Mouse (Mus musculus) G1E (cell line): Measurements from ENCODE around the gene Wasf2. TPM values are rescaled to one million over a fixed set of nuclear protein-coding genes. Genes with fewer than 3 reads are reported as not detected.

ENCODE experiments used
- ATAC-seq: 2 replicates; pipeline ENCODE4 v1.8.0; 2016; ENCODE audit warnings: mild to moderate bottlenecking; ENCODE audit not compliant: insufficient number of reproducible peaks, poor library complexity, low FRiP score, severe bottlenecking; ENCODE audit errors: extremely low read depth
- DNase-seq: peaks from one replicate; pipeline ENCODE4 v3.0.0; 2012; ENCODE audit warnings: low spot score
- H3K27me3 ChIP-seq: 2 replicates; pipeline ENCODE4 v1.6.1; 2012; ENCODE audit warnings: mild to moderate bottlenecking, low read length, inconsistent platforms; ENCODE audit not compliant: insufficient read depth
- H3K36me3 ChIP-seq: replicated peaks from 2 replicates; pipeline ENCODE3; 2012; ENCODE audit warnings: mild to moderate bottlenecking, inconsistent platforms
- H3K4me1 ChIP-seq: 2 replicates; pipeline ENCODE4 v1.6.1; 2012; ENCODE audit warnings: low read depth, low read length, inconsistent platforms, mixed read lengths; ENCODE audit not compliant: insufficient read depth
- H3K4me3 ChIP-seq: 2 replicates; pipeline ENCODE4 v1.5.1; 2012; ENCODE audit warnings: low read depth, mild to moderate bottlenecking, inconsistent platforms, low read length, moderate library complexity, mixed read lengths
- H3K9me3 ChIP-seq: replicated peaks from 2 replicates; pipeline ENCODE4 v1.6.1; 2012; ENCODE audit warnings: inconsistent platforms
- CTCF ChIP-seq: IDR thresholded peaks from 2 replicates; pipeline ENCODE4 v1.5.1; 2012; ENCODE audit warnings: low read depth, low read length, inconsistent platforms, mixed read lengths
- GATA1 ChIP-seq: IDR thresholded peaks from 2 replicates; pipeline ENCODE4 v1.6.1; 2012; ENCODE audit warnings: borderline replicate concordance, low read length, inconsistent platforms, mixed read lengths
- GATA2 ChIP-seq: IDR thresholded peaks from 2 replicates; pipeline ENCODE4 v1.6.1; 2012; ENCODE audit warnings: low read depth, low read length, inconsistent platforms, borderline replicate concordance
- POLR2AphosphoS5 ChIP-seq: IDR thresholded peaks from 2 replicates; pipeline ENCODE4 v1.6.1; 2012; ENCODE audit warnings: low read depth, low read length, inconsistent platforms; ENCODE audit not compliant: insufficient replicate concordance
- TAL1 ChIP-seq: conservative IDR thresholded peaks from 2 replicates; pipeline ENCODE4 v1.6.1; 2012; ENCODE audit warnings: low read depth, low read length, inconsistent platforms, mixed read lengths
- polyA plus RNA-seq: library from polyadenylated mRNA; stranded (reverse); fragments of >175 nt; gene quantifications from 2 replicates; pipeline ENCODE4 v1.2.3, GENCODE M21; 2012
- total RNA-seq, 2 experiments: library from RNA; stranded (forward) in 1 of 2; stranded (reverse) in 1 of 2; fragments of 200-1000 nt in 1 of 2; fragments of >200 nt in 1 of 2; fragmentation: Nextera tagmentation in 1 of 2; gene quantifications; 2 replicates each; pipeline ENCODE4 v1.2.3; 2014 to 2017

Wasf2 gene
- total and polyA plus RNA-seq, 3 experiments = 12.1 to 127 (median 58.3) TPM

DNA sequence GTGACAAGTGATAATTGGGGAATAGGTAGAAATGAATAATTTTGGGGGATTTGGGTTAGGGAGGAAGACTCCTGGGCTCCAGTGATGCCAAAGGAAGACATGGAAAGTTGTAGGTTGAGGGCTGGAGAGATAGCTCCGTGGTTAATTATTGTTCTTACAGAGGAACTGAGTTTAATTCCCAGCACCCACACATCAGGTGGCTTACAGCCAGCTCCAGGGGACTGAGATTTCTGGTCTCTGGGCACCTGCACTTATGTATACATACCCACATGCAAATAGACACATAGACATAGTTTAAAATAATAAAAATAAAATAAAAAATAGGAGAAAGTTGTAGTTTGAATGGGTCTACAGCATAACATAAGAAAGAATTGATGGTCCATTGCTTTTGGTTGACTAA, 6.6 kb downstream of the Wasf2 start:
- DNase-seq (no peak), ATAC-seq (no peak)
- no peak overlapping the region for H3K4me3 ChIP-seq
- no peaks in the 10 kb centered on the region for H3K9me3 ChIP-seq
- TF ChIP-seq TAL1 = no peak
- no peak for TF ChIP-seq POLR2AphosphoS5
- TF ChIP-seq CTCF = no peak
- TF ChIP-seq GATA2 = no peak
- TF ChIP-seq GATA1 = no peak
- peaks cover 10% of the 10 kb centered on the region for H3K4me1 ChIP-seq
- H3K27me3 ChIP-seq = no peaks in the 10 kb centered on the region
- H3K36me3 ChIP-seq = peaks cover 38% of the 10 kb centered on the region

DNA sequence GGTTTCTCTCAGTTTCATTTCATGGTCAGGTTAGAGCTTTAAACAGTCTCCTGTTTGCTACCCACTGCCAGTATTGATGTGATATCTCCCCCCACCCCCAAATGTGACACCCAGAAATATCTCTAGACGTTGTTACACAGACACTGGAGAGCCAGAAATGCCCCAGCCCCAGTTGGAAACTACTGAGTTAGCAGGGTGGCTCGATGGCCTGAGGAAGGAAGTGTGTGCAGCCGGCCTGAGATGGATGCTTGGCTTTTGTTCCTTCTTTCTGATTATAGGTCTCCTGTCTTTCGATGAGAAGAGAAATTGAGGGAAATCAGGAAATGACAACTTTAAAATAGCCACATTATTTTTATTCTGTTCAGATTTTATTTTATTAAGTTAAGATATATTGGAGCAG, 8.7 kb downstream of the Wasf2 start:
- DNase-seq = no peak
- no peak for ATAC-seq
- no peak overlapping the region for H3K4me3 ChIP-seq
- TF ChIP-seq GATA1 (no peak), POLR2AphosphoS5 (no peak), CTCF (no peak)
- H3K36me3 ChIP-seq = peaks cover 45% of the 10 kb centered on the region
- peaks cover 2% of the 10 kb centered on the region; the same call in 1 of the 2 replicates for H3K4me1 ChIP-seq
- no peaks in the 10 kb centered on the region for H3K9me3 ChIP-seq
- H3K27me3 ChIP-seq = no peaks in the 10 kb centered on the region

DNA sequence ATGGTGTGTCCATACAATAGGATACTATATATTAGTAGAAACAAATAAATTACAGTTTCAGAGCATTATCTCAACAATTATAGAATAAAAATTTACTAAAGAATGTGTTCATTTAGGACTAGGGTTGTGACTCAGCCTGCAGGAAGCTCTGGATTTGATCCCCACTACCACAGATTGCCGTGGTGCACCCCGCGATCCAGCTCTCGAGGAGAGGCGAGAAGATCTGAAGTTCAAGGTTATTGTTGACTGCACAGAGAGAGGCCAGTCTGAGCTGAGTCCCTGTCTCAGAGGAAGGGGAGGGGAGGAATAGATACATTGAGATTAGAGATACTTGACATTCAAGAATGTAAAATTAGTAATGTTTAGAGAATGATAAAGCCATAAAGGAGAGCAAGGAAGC, 24.7 kb downstream of the Wasf2 start:
- DNase-seq (no peak), ATAC-seq (no peak)
- Histone ChIP-seq H3K36me3 (peaks cover 34% of the 10 kb centered on the region), H3K27me3 (no peaks in the 10 kb centered on the region), H3K4me1 (peaks cover 25% of the 10 kb centered on the region), H3K4me3 (no peak overlapping the region), H3K9me3 (no peaks in the 10 kb centered on the region)
- TF ChIP-seq GATA2 (no peak), TAL1 (no peak), GATA1 (no peak), POLR2AphosphoS5 (no peak), CTCF (no peak)

DNA sequence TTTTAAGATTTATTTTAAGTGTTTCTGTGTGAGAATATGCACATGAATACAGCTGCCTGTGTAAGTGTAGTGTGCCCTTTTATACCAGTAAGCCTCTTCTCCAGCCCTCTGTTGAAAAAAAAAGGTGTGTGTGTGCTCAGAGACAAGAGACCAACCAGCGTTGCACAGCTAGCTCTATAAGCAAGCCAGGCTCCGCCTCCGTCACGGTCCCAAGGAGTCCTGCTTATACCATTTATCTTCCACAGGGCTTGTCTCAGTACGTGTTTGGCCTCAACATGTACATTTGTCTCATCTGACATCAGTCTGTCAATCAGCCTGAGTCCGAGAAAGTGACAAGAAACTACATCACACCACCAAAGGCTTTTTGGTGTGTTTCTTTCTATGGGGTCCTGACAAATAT, 25.4 kb downstream of the Wasf2 start:
- Histone ChIP-seq H3K9me3 (no peaks in the 10 kb centered on the region), H3K27me3 (no peaks in the 10 kb centered on the region), H3K4me1 (peaks cover 32% of the 10 kb centered on the region), H3K36me3 (peaks cover 36% of the 10 kb centered on the region), H3K4me3 (no peak overlapping the region)
- ATAC-seq (no peak), DNase-seq (no peak)
- no peak for TF ChIP-seq CTCF
- no peak for TF ChIP-seq GATA2
- TF ChIP-seq TAL1 = no peak
- no peak for TF ChIP-seq POLR2AphosphoS5
- no peak for TF ChIP-seq GATA1

DNA sequence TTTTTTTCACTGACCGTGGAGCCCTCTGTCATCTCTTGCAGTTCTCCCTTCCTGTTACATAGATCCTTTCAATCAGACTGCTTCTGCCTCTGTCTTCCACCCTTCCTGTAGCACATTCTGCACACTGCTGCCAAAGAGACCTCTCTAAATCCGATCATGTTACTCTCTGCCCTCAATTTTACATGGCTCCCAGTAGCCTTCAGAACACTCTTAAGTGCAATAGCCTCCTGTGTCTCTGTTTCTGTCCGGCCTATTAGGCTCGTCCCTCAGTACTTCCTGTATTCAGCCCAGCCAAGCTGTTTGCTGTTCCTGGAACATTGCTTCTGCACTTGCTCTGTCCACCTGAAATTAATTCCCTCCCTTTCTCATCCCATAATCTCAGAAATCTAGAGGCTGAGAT, 26.1 kb downstream of the Wasf2 start:
- no peaks in the 10 kb centered on the region for H3K9me3 ChIP-seq
- peaks cover 35% of the 10 kb centered on the region for H3K4me1 ChIP-seq
- ATAC-seq = no peak
- DNase-seq = no peak
- H3K36me3 ChIP-seq = peaks cover 38% of the 10 kb centered on the region
- no peak for TF ChIP-seq TAL1
- TF ChIP-seq GATA2 = no peak
- TF ChIP-seq CTCF = no peak
- no peak for TF ChIP-seq GATA1
- no peak for TF ChIP-seq POLR2AphosphoS5
- no peak overlapping the region for H3K4me3 ChIP-seq
- H3K27me3 ChIP-seq = no peaks in the 10 kb centered on the region

DNA sequence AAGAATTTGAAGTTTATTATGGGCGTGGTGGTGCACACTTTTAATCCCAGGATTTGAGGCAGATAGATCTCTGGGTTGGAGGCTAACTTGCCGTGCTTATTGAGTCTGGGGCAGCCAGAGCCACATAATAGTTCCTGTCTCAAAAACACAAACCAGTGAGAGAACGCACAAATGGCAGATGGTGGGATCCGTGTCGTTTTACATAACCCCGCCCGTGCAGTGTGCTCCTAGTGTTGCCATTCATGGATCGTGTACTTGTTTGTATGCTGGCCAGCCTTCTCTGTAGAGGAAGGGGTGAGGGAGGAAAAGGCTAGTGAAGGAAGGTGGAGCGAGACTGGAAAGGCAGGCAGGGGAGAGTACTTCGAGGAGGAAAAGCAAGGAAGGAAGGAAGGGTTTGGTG, 26.5 kb downstream of the Wasf2 start:
- H3K4me1 ChIP-seq = peaks cover 35% of the 10 kb centered on the region
- ATAC-seq = no peak

DNA sequence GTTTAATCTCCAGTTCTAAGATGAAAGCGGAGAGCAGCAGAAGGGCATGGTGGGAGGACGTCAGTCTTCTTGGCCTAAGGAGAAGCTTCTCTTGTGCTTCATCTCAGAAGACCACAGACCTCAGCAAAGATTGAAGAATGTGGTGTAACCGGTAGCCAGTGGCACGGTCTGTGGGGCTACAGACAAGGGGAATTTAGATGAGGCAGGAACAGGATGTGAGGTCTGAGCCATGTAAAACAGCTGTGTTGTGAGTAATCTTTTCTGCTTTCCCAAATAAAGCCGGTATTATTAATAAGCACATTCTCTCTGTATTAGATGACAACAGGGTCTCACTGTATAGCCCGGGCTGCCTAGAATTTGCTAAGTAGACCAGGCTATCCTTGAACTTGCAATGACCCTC, 28.8 kb downstream of the Wasf2 start:
- TF ChIP-seq TAL1 (no peak), POLR2AphosphoS5 (no peak), CTCF (no peak), GATA1 (no peak), GATA2 (no peak)
- Histone ChIP-seq H3K4me1 (peaks cover 31% of the 10 kb centered on the region), H3K4me3 (no peak overlapping the region), H3K36me3 (peaks cover 47% of the 10 kb centered on the region), H3K9me3 (no peaks in the 10 kb centered on the region), H3K27me3 (no peaks in the 10 kb centered on the region)
- DNase-seq (no peak), ATAC-seq (no peak)

More for the DNA sequence above, 26.5 kb downstream of the Wasf2 start:
- H3K4me3 ChIP-seq = no peak overlapping the region
- TF ChIP-seq GATA2 (no peak), TAL1 (no peak), GATA1 (no peak), CTCF (no peak), POLR2AphosphoS5 (no peak)
- DNase-seq = no peak
- peaks cover 38% of the 10 kb centered on the region for H3K36me3 ChIP-seq
- H3K27me3 ChIP-seq = no peaks in the 10 kb centered on the region
- H3K9me3 ChIP-seq = no peaks in the 10 kb centered on the region
